Mouse (Mus musculus): ENCODE results near the gene 4930519G04Rik. TPM values are rescaled to one million over a fixed set of nuclear protein-coding genes. Genes with fewer than 3 reads are reported as not detected.

Gene 4930519G04Rik
- polyA plus RNA-seq, 1 experiment from 2014 or later, result 0.04 TPM

- DNase-seq (ENCODE audit: low read depth, low spot score) (no peak), ATAC-seq (no peak)
- in situ Hi-C loops (cut with MboI; ENCODE audit: low pct_unique_long_range_greater_than_20kb), result no loop called here
- H3K27me3 ChIP-seq, result no peaks in the 10 kb centered on the region
- no peak for TF ChIP-seq CTCF (IDR thresholded peaks at IDR 0.05)
- CTCF ChIA-PET, result no interaction called here
- POLR2A ChIA-PET, result no interaction called here
Observed at GRCm38 (mm10) chr5:114933206-114933605, 79.7 kb downstream of the 4930519G04Rik start.

Other genes with a start within 250 kb of the 4930519G04Rik start
- 88.3 TPM for gene Trpv4, start 195.2 kb upstream of the 4930519G04Rik start, polyA plus RNA-seq (2021)
- 61.4 TPM for gene Gltp, start 162.7 kb upstream of the 4930519G04Rik start, polyA plus RNA-seq (2021)
- gene Tchp, start 145.9 kb upstream of the 4930519G04Rik start, polyA plus RNA-seq (2021), result 24.5 TPM
- 144 TPM for gene Ankrd13a, start 79.0 kb upstream of the 4930519G04Rik start, polyA plus RNA-seq (2021)
- 53.6 TPM for gene Git2, start 78.1 kb upstream of the 4930519G04Rik start, polyA plus RNA-seq (2021)
- 40.7 TPM for gene 1500011B03Rik, start 30.2 kb upstream of the 4930519G04Rik start, polyA plus RNA-seq (2021)
- gene Gm9936, start 5.0 kb downstream of the 4930519G04Rik start, polyA plus RNA-seq (2021), result not detected
- gene Oasl2, start 43.3 kb downstream of the 4930519G04Rik start, polyA plus RNA-seq (2021), result 1.6 TPM
- 0.10 TPM for gene Oasl1, start 69.6 kb downstream of the 4930519G04Rik start, polyA plus RNA-seq (2021)
- gene 2210016L21Rik, start 88.5 kb downstream of the 4930519G04Rik start, polyA plus RNA-seq (2021), result 53.0 TPM
- gene Hnf1a, start 117.4 kb downstream of the 4930519G04Rik start, polyA plus RNA-seq (2021), result 0.05 TPM
- gene Sppl3, start 157.5 kb downstream of the 4930519G04Rik start, polyA plus RNA-seq (2021), result 71.9 TPM
- not detected for gene Gm10401, start 244.6 kb downstream of the 4930519G04Rik start, polyA plus RNA-seq (2021)

All from Patski (cell line).